Mouse (Mus musculus) left cerebral cortex, adult 9 months (tissue): ENCODE data around the gene Dtnb.

ENCODE experiments used
- DNase-seq, 2 experiments: peaks; one replicate each; pipeline ENCODE4 v3.0.0; 2022; ENCODE audit warnings: low spot score in 2 of 2

Gene Dtnb

GRCm38 (mm10) chr12:3732623-3733265, 160.6 kb downstream of the Dtnb start:
- peak in 1 of 2 experiments; percentile 53 for DNase-seq

- DNase-seq: no peak
These were observed 161.1 kb downstream of the Dtnb start for GRCm38 (mm10) chr12:3733328-3733727.

- DNase-seq: no peak
These were observed 164.8 kb downstream of the Dtnb start for GRCm38 (mm10) chr12:3737009-3737408.

- DNase-seq: no peak
These were observed 166.8 kb downstream of the Dtnb start for GRCm38 (mm10) chr12:3738741-3739529.

GRCm38 (mm10) chr12:3739749-3740704, 167.8 kb downstream of the Dtnb start:
- no peak for DNase-seq

GRCm38 (mm10) chr12:3740705-3741081, 168.5 kb downstream of the Dtnb start:
- DNase-seq: no peak

- peak in 1 of 2 experiments; percentile 22 for DNase-seq
These were observed 173.4 kb downstream of the Dtnb start for GRCm38 (mm10) chr12:3745432-3746105.

GRCm38 (mm10) chr12:3746369-3746768, 174.2 kb downstream of the Dtnb start:
- no peak for DNase-seq

GRCm38 (mm10) chr12:3747583-3747982, 175.4 kb downstream of the Dtnb start:
- no peak for DNase-seq

GRCm38 (mm10) chr12:3755522-3755921, 183.3 kb downstream of the Dtnb start:
- no peak for DNase-seq

- no peak for DNase-seq
These were observed 184.0 kb downstream of the Dtnb start for GRCm38 (mm10) chr12:3756216-3756615.

- no peak for DNase-seq
These were observed 185.9 kb downstream of the Dtnb start for GRCm38 (mm10) chr12:3758127-3758526.

- no peak for DNase-seq
These were observed 187.2 kb downstream of the Dtnb start for GRCm38 (mm10) chr12:3759419-3759818.

GRCm38 (mm10) chr12:3760876-3761590, 188.9 kb downstream of the Dtnb start:
- DNase-seq: no peak

- no peak for DNase-seq
These were observed 189.6 kb downstream of the Dtnb start for GRCm38 (mm10) chr12:3761591-3762295.

- no peak for DNase-seq
These were observed 192.1 kb downstream of the Dtnb start for GRCm38 (mm10) chr12:3764191-3764804.

GRCm38 (mm10) chr12:3767360-3767759, 195.2 kb downstream of the Dtnb start:
- DNase-seq: no peak

- DNase-seq: no peak
These were observed 196.2 kb downstream of the Dtnb start for GRCm38 (mm10) chr12:3768391-3768790.

- DNase-seq: peak in 1 of 2 experiments; percentile 45
These were observed 198.4 kb downstream of the Dtnb start for GRCm38 (mm10) chr12:3770546-3770945.

GRCm38 (mm10) chr12:3771080-3771479, 198.9 kb downstream of the Dtnb start:
- no peak for DNase-seq
